Mouse (Mus musculus) megakaryocyte, embryonic 14.5 days (primary cell): ENCODE results near the gene Cmpk1. TPM values are rescaled to one million over a fixed set of nuclear protein-coding genes. Genes with fewer than 3 reads are reported as not detected.

Source experiments
- H3K27me3 ChIP-seq: replicated peaks from 2 replicates; pipeline ENCODE3; 2012; ENCODE audit warnings: inconsistent platforms
- H3K36me3 ChIP-seq: replicated peaks from 2 replicates; pipeline ENCODE3; 2012; ENCODE audit warnings: low read length, inconsistent platforms, mixed read lengths
- H3K4me1 ChIP-seq: 2 replicates; pipeline ENCODE4 v1.6.1; 2012; ENCODE audit warnings: inconsistent platforms
- H3K4me3 ChIP-seq: replicated peaks from 2 replicates; pipeline ENCODE3; 2012; ENCODE audit warnings: moderate library complexity, mild to moderate bottlenecking, inconsistent platforms
- H3K9me3 ChIP-seq: 2 replicates; pipeline ENCODE4 v1.6.1; 2012; ENCODE audit warnings: inconsistent platforms
- FLI1 ChIP-seq: IDR thresholded peaks from 2 replicates; pipeline ENCODE4 v1.6.1; 2012; ENCODE audit warnings: low read length, inconsistent platforms, mixed read lengths
- GATA1 ChIP-seq: IDR thresholded peaks from 3 replicates; pipeline ENCODE4 v1.6.1; 2012; ENCODE audit warnings: mixed read lengths, low read length, inconsistent platforms, borderline replicate concordance
- polyA plus RNA-seq: library from polyadenylated mRNA; stranded (reverse); fragments of >175 nt; gene quantifications from 2 replicates; pipeline ENCODE4 v1.2.3, GENCODE M21; 2012; ENCODE audit warnings: low replicate concordance; ENCODE audit not compliant: insufficient read depth

Cmpk1 gene
- polyA plus RNA-seq: 12.8 and 37.9 TPM in 2 replicates

GRCm38 (mm10) chr4:114986591-114987432 lies at the start of gene Cmpk1:
Gene Cmpk1, minus strand, starts transcription at chr4:114987241.
- Histone ChIP-seq H3K36me3 (peaks cover 6% of the 10 kb centered on the region), H3K27me3 (no peaks in the 10 kb centered on the region), H3K4me1 (peaks cover 56% of the 10 kb centered on the region), H3K4me3 (peak within 1 kb of the TSS; percentile 96), H3K9me3 (no peaks in the 10 kb centered on the region)
- TF ChIP-seq GATA1: no peak
- no peak for TF ChIP-seq FLI1

GRCm38 (mm10) chr4:115035043-115035442 lies 48.0 kb upstream of the Cmpk1 start:
- H3K4me1 ChIP-seq: peaks cover 25% of the 10 kb centered on the region
- H3K36me3 ChIP-seq: peaks cover 68% of the 10 kb centered on the region
- H3K9me3 ChIP-seq: no peaks in the 10 kb centered on the region
- peak overlapping the region; percentile 46 for H3K4me3 ChIP-seq
- TF ChIP-seq GATA1 (no peak), FLI1 (no peak)
- H3K27me3 ChIP-seq: no peaks in the 10 kb centered on the region

- TF ChIP-seq FLI1: no peak
- Histone ChIP-seq H3K4me1 (peaks cover 5% of the 10 kb centered on the region; the same call in 1 of the 2 replicates), H3K9me3 (no peaks in the 10 kb centered on the region), H3K27me3 (no peaks in the 10 kb centered on the region), H3K4me3 (no peak overlapping the region), H3K36me3 (peaks cover 81% of the 10 kb centered on the region)
Measured at GRCm38 (mm10) chr4:115019997-115020396, 33.0 kb upstream of the Cmpk1 start.

DNA sequence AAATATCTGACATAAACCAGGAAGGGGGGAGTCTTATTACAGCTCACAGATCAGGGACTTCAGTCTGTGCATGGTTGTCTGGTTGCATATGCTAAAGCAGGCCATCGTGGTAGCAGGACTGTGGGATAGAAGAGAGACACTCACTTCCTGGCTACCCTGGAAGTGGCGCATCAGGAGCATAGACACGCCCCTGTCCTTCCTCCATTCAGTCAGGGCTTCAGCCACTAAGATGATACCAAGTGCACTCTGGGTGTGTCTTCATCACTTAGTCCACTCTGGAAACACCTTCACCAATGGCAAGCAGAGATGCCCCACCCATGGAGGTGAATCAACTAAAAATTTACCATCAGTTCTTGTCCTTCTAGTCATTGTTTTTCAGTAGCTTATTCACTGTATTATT lies 27.2 kb upstream of the Cmpk1 start:
- no peak for TF ChIP-seq FLI1
- TF ChIP-seq GATA1: no peak
- H3K9me3 ChIP-seq: no peaks in the 10 kb centered on the region
- peaks cover 84% of the 10 kb centered on the region for H3K36me3 ChIP-seq
- H3K27me3 ChIP-seq: no peaks in the 10 kb centered on the region
- H3K4me1 ChIP-seq: peaks cover 9% of the 10 kb centered on the region
- H3K4me3 ChIP-seq: no peak overlapping the region

- Histone ChIP-seq H3K9me3 (no peaks in the 10 kb centered on the region), H3K4me1 (peaks cover 44% of the 10 kb centered on the region), H3K36me3 (peaks cover 26% of the 10 kb centered on the region), H3K27me3 (no peaks in the 10 kb centered on the region), H3K4me3 (peak overlapping the region; percentile 95)
- TF ChIP-seq GATA1 (no peak), FLI1 (no peak)
Measured at GRCm38 (mm10) chr4:115000429-115000795, 13.4 kb upstream of the Cmpk1 start.

DNA sequence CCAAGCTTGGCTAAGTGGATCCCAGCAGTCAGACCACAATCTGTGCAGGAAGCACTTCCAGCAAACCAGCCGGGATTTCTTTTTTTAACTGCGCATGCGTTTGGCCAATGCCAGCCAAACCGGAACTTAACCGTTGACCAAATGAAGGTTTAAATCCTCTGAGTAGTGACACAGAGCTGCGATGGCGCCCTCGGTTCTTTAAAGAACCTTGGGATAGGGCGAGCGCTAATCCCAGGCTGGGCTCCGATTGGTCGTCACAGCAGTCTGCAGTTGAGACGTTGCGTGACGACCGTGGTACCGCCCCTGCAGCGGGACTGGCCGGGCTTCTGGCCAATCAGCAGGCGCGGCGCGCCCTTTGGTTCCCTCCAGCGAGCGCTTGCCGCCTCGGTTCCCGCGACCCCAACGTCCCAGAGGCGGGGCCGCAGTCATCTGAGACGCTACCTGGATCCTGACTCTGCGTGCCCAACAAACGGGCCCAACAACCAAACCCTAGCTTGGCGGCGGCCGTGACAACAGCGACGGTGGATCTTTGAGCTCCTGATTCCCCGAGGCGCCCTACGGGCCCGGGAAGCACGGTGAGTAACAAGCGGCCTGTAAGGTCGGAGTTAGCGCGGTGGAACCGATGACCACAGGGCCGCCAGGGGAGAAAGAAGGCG lies 12.9 kb upstream of the Cmpk1 start, which contains the start of gene Stil:
Stil (plus strand) TSS at position 387 of the 656 bp plus-strand sequence.
- peaks cover 21% of the 10 kb centered on the region for H3K36me3 ChIP-seq
- H3K9me3 ChIP-seq: no peaks in the 10 kb centered on the region
- TF ChIP-seq FLI1 (no peak), GATA1 (no peak)
- H3K4me1 ChIP-seq: peaks cover 49% of the 10 kb centered on the region
- H3K27me3 ChIP-seq: no peaks in the 10 kb centered on the region
- peak within 1 kb of the TSS; percentile 95 for H3K4me3 ChIP-seq

DNA sequence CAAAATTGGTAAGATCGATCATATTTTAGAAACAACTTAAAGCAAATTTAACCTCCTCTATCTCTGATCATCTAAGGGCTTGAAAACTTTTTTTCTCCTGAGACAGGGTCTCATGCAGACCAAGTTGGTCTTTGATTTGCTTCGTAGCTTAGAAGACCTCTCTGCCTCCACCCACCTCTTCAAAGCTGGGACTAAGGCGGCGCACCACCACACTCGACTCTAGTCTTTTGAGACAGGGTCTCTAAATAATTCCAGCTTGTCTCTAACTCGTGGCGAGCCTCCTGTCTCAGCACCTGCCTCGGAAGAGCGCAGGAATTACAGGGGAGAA lies 12.4 kb upstream of the Cmpk1 start:
- no peaks in the 10 kb centered on the region for H3K27me3 ChIP-seq
- H3K4me1 ChIP-seq: peaks cover 54% of the 10 kb centered on the region
- H3K36me3 ChIP-seq: peaks cover 18% of the 10 kb centered on the region
- TF ChIP-seq FLI1: no peak
- TF ChIP-seq GATA1: no peak
- H3K9me3 ChIP-seq: no peaks in the 10 kb centered on the region
- peak overlapping the region; percentile 95 for H3K4me3 ChIP-seq

GRCm38 (mm10) chr4:114997051-114997450 lies 10.0 kb upstream of the Cmpk1 start:
- peaks cover 74% of the 10 kb centered on the region for H3K4me1 ChIP-seq
- peaks cover 3% of the 10 kb centered on the region for H3K36me3 ChIP-seq
- H3K4me3 ChIP-seq: no peak overlapping the region
- TF ChIP-seq GATA1 (no peak), FLI1 (no peak)
- H3K9me3 ChIP-seq: no peaks in the 10 kb centered on the region
- no peaks in the 10 kb centered on the region for H3K27me3 ChIP-seq

- H3K4me3 ChIP-seq: no peak overlapping the region
- H3K36me3 ChIP-seq: peaks cover 3% of the 10 kb centered on the region
- no peaks in the 10 kb centered on the region for H3K9me3 ChIP-seq
- no peak for TF ChIP-seq FLI1
- no peaks in the 10 kb centered on the region for H3K27me3 ChIP-seq
- peaks cover 56% of the 10 kb centered on the region for H3K4me1 ChIP-seq
Measured at GRCm38 (mm10) chr4:114994218-114994617, 7.2 kb upstream of the Cmpk1 start.

DNA sequence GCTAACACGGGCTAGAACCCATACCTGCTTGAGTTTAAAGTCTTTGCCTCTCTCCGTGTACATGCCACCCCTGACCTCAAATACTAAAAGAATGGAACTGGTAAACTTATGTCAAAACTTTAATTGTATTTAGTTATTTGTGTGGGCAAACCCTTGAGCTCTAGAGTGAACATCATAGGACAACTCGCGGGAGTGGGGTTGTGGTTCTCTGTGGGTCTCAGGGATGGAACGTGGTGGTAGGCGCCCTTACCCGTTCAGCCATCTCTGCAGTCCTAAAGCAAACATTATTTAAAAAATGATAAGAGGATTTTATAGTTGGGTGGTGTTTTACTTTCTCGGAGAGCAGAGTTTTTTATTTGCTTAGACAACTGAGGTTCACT lies 840 bp downstream of the Cmpk1 start:
- TF ChIP-seq FLI1 (no peak), GATA1 (no peak)

More for the DNA sequence above, 840 bp downstream of the Cmpk1 start:
- Histone ChIP-seq H3K9me3 (no peaks in the 10 kb centered on the region), H3K36me3 (peaks cover 6% of the 10 kb centered on the region), H3K4me1 (peaks cover 56% of the 10 kb centered on the region), H3K4me3 (peak overlapping the region; percentile 96), H3K27me3 (no peaks in the 10 kb centered on the region)
